ENCODE assay signal across 26 mouse cellular contexts in genomic region chr1:121194800-121195199, GRCm38 (mm10).
DNase-seq lines count a peak whose midpoint lies in the region; ATAC-seq and TF ChIP-seq lines count a peak whose summit lies in the region.
"Had no signal": no experiment of that assay in that cellular context is flagged by ENCODE, and none has a peak within 500 bp of the region (broad histone marks: within the 10 kb centered on the region; RNA-seq: fewer than 3 reads in every experiment).

No protein-coding gene starts in this region.

- 82% methylated on average over 4 of the region's 4 CpGs for WGBS in heart, embryonic 11.5 days (ENCODE audit: insufficient replicate concordance)

- H3K79me3 ChIP-seq in C2C12 (ENCODE audit: low read depth): no peaks in the 10 kb centered on the region

- no peak for DNase-seq in frontal cortex, postnatal 36 days (ENCODE audit: low spot score in 2 of 2)
- DNase-seq in brain, adult 2 months (ENCODE audit: low read depth, low spot score): peak; percentile 38
- no peak for DNase-seq in testis, postnatal 10 days (ENCODE audit: low spot score)
- no peak for DNase-seq in adrenal gland, postnatal 36 days
- DNase-seq: adrenal gland, postnatal 10 days; adrenal gland, postnatal 25 days; B cell, adult 2 months; cerebellum, adult 11 months; cerebellum, adult 18-20 months; cerebellum, adult 8-10 months; cerebellum, adult 9-11 months; cerebellum, postnatal 14 days; cerebellum, postnatal 36 days; embryo, embryonic 11 days had no signal

- no peaks in the 10 kb centered on the region for H3K9me3 ChIP-seq in heart, embryonic 11.5 days (replicated peaks; ENCODE audit: control insufficient read depth, low read length)
- H3K9me3 ChIP-seq: embryonic facial prominence, embryonic 13.5 days; embryonic facial prominence, embryonic 15.5 days; forebrain, embryonic 10.5 days; forebrain, embryonic 12.5 days had no signal

- TF ChIP-seq CTCF in C2C12 (IDR thresholded peaks at IDR 0.05; ENCODE audit: control insufficient read depth, insufficient read depth, insufficient read length): no peak

- H3K4me3 ChIP-seq in C2C12 (ENCODE audit: insufficient read depth, poor library complexity, severe bottlenecking): no peak overlapping the region
- H3K4me3 ChIP-seq in heart, embryonic 11.5 days (ENCODE audit: low read depth, low read length): no peak overlapping the region
- H3K4me3 ChIP-seq: embryonic facial prominence, embryonic 13.5 days; embryonic facial prominence, embryonic 15.5 days; erythroblast, embryonic 14.5 days; forebrain, embryonic 10.5 days; forebrain, embryonic 12.5 days had no signal

- H3K4me1 ChIP-seq in heart, embryonic 11.5 days (ENCODE audit: control insufficient read depth, insufficient read depth, low read length): no peaks in the 10 kb centered on the region
- H3K4me1 ChIP-seq: embryonic facial prominence, embryonic 13.5 days; embryonic facial prominence, embryonic 15.5 days; forebrain, embryonic 10.5 days; forebrain, embryonic 12.5 days had no signal

- no peaks in the 10 kb centered on the region for H3K27me3 ChIP-seq in C2C12 (ENCODE audit: control insufficient read depth, insufficient read depth, insufficient read length)
- no peaks in the 10 kb centered on the region for H3K27me3 ChIP-seq in heart, embryonic 11.5 days (ENCODE audit: control insufficient read depth, insufficient read depth, low read length)
- H3K27me3 ChIP-seq: embryonic facial prominence, embryonic 13.5 days; embryonic facial prominence, embryonic 15.5 days; forebrain, embryonic 12.5 days had no signal

- H3K36me3 ChIP-seq in C2C12 (ENCODE audit: control insufficient read depth, insufficient read depth): no peaks in the 10 kb centered on the region
- no peaks in the 10 kb centered on the region for H3K36me3 ChIP-seq in heart, embryonic 11.5 days (ENCODE audit: control insufficient read depth, insufficient read depth, low read length)
- H3K36me3 ChIP-seq: embryonic facial prominence, embryonic 13.5 days; embryonic facial prominence, embryonic 15.5 days; forebrain, embryonic 10.5 days; forebrain, embryonic 12.5 days had no signal

- H3ac ChIP-seq in C2C12 (ENCODE audit: control insufficient read depth, insufficient read length, low read depth): no peak overlapping the region

- H3K27ac ChIP-seq in heart, embryonic 11.5 days (ENCODE audit: low read depth, low read length): no peak overlapping the region
- H3K27ac ChIP-seq: embryonic facial prominence, embryonic 13.5 days; embryonic facial prominence, embryonic 15.5 days; forebrain, embryonic 10.5 days; forebrain, embryonic 12.5 days had no signal

- H3K9ac ChIP-seq in heart, embryonic 11.5 days (ENCODE audit: low read depth, low read length): no peak overlapping the region
- H3K9ac ChIP-seq: embryonic facial prominence, embryonic 13.5 days; embryonic facial prominence, embryonic 15.5 days; forebrain, embryonic 12.5 days had no signal

- peak; percentile 55; the same call in 1 of the 2 replicates for ATAC-seq in frontal cortex, adult (ENCODE audit: low TSS enrichment)
- no peak for ATAC-seq in heart, embryonic 11.5 days (replicated peaks; ENCODE audit: insufficient number of reproducible peaks, low FRiP score, low TSS enrichment)
- ATAC-seq: activated CD4-positive, CD25-positive, alpha-beta regulatory T cell, adult 4 months; forebrain, embryonic 14.5 days; forebrain, embryonic 16.5 days; Patski had no signal

- H3K79me2 ChIP-seq in C2C12 (ENCODE audit: control insufficient read depth, insufficient read depth): no peaks in the 10 kb centered on the region

- H3K4me2 ChIP-seq in heart, embryonic 11.5 days: no peak overlapping the region
- H3K4me2 ChIP-seq: embryonic facial prominence, embryonic 13.5 days; embryonic facial prominence, embryonic 15.5 days; forebrain, embryonic 12.5 days had no signal

TF ChIP-seq in C2C12, 6 proteins besides CTCF, POLR2A, EP300 and RAD21:
- TF ChIP-seq MAX (IDR thresholded peaks at IDR 0.05) (no peak), MYOG (IDR thresholded peaks at IDR 0.05; ENCODE audit: control insufficient read depth, extremely low read depth, insufficient read length) (no peak), MYOD1 (IDR thresholded peaks at IDR 0.05; ENCODE audit: control insufficient read depth, insufficient read length, low read depth) (peak; percentile 51)
